Mouse (Mus musculus): ENCODE measurements around the gene Alx3.
A peak's percentile ranks its signal among the peaks of the same experiment; 100 is the strongest.

Alx3 gene

DNA sequence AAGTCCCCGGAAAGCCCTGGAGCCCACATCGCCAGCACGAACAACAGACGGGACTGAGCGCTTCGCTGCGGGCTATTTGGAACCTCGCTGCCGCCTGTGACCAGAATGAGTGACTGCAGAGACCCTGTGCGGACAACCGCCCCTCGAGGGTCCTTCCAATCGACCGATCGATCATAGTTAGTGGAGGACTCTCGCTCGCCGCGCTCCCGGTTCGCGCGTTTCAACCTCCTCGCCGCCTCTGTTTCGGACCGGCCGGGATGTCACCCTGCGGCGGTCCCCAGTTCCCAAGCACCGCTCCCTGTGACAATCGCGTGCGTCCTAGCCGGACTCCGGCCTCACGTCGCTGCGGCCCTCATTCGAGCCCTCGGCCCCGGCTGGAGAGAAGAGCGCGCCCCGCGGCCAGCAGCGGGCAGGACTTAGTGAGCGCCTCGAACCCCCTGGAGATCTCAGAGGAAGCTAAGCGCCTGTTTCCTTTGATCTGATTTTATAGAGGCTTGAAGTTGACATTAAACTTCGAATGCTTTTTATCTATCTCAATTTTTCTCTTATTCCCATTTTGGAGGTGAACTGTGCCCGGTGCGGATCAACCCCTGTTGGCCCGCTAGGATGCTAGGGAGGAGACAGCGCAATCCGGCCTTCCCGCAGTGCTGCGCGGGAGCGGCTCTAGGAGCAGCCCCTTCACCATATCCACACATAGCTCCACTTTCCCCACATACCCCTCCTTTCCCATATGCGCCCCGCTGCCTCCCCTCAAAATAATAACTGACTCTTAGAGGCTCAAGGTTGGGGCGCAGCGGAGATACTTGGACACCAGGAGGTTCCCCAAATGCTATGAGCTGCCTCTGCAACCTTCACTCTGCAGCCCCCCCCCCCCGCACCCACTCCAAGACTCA, 11.7 kb upstream of the Alx3 start:
- peak; percentile 16 for DNase-seq (ENCODE audit: low read depth, low spot score)

DNA sequence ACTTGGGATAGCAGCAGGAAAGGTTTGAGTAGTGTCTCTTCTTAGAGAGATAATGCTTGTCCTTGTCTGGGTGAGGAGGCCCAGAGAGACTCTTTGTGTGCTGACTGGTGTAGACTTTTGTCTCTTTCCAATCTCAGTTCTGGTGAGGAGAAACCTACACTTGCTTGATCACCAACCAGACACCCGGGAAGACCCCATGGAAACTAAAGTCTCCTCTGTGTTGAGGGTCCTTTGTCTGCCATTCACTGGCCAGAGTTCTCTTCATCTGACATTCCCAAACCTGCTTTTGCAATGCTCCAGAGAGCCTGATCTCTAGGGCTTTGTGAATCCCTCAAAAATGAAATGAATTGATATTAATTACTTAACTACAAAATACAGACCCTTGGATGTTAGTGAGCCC, 10.9 kb upstream of the Alx3 start:
- DNase-seq (ENCODE audit: low read depth, low spot score), result no peak

DNA sequence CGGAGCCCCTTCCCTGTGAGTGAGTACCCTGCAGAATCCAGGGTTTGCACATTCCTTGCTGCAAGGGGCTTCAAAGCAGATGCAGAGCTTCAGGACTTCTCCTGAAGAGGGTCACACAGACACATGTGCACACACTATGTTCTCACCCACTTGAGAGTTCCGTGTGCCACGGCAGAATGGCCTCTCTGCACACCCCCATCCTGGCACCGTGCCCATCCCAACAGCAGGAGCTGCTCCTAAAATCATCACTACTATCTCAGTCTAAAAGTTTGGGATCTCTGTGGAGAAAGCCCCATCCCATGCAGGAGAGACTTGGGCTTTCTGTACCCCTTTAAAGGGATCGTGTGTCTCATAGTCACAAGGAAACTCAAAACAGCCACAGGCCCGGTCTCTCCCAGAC, 8.3 kb upstream of the Alx3 start:
- DNase-seq (ENCODE audit: low read depth, low spot score), result no peak

DNA sequence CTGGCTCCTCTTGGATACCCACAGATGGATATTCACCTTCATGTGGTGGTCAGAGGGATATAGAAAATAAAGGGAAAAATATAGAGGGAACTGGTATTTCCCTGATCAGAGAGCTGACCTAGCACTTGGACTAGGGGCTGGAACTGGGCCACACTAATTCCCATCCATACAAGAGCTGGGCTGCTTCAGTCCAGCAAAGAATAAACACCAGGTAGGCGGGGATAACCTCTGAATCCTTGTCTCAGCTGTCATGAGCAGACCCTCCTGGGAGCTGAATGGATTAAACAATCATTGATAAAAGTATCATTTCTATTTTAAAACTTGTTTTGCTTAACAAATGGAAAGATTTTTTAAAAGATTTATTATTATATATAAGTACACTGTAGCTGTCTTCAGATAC, 3.2 kb upstream of the Alx3 start:
- DNase-seq (ENCODE audit: low read depth, low spot score), result no peak

DNA sequence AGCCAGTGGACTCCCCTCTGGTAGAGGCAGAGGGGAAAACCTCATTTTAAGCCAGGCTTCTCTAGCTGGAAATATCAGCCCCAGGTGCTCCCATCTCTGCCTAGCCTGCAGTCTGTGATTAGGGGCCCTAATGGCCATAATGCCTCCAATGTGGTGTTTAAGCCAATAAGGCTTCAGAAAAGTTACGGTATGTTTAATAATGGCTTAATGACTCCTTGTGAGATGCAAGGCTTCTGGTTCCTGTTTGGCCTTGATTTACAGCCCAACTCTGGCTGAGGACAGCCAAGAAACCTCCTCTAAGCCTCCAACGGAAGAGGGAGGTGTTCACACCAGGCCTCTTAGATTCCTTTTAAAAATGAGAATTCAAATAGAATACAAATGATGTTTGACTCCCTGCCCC, 1.2 kb upstream of the Alx3 start:
- no peak for DNase-seq (ENCODE audit: low read depth, low spot score)

DNA sequence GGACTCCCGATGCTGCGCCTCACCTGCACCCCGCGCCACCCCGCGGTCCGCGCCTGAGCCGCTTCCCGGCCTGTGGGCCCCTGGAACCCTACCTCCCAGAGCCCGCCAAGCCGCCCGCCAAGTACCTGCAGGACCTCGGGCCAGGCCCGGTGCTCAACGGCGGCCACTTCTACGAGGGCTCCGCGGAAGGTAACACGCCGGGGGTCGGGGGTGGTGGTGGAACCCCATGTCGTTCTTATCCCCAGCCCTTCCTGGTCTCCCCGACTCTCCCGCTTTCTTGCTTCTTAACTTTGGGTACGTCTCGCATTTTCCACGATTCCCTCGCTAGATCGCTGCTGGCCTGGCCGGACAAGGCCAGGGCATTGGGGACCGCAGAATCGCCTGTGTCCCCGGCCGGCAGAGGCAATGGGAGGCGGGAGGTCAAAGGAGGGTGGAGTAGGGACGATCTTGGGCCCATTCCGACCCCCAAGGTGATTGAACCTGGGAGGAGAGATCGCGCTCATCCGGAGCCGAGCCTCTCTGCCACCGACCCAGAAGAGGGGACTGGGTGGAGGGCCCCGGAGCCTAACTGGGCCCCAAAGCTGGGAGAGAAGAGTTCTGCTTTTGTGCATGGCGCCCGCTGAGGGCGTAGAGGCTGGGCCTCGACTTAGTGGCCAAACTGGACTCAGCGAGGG, 570 bp downstream of the Alx3 start:
- DNase-seq (ENCODE audit: low read depth, low spot score), result peak; percentile 9

GRCm38 (mm10) chr3:107595938-107596461, 1.2 kb downstream of the Alx3 start:
- DNase-seq (ENCODE audit: low read depth, low spot score), result peak; percentile 35

- DNase-seq (ENCODE audit: low read depth, low spot score), result peak; percentile 16
Observed at GRCm38 (mm10) chr3:107596559-107596958, 1.7 kb downstream of the Alx3 start.

- no peak for DNase-seq (ENCODE audit: low read depth, low spot score)
Observed at GRCm38 (mm10) chr3:107597134-107597533, 2.3 kb downstream of the Alx3 start.

DNA sequence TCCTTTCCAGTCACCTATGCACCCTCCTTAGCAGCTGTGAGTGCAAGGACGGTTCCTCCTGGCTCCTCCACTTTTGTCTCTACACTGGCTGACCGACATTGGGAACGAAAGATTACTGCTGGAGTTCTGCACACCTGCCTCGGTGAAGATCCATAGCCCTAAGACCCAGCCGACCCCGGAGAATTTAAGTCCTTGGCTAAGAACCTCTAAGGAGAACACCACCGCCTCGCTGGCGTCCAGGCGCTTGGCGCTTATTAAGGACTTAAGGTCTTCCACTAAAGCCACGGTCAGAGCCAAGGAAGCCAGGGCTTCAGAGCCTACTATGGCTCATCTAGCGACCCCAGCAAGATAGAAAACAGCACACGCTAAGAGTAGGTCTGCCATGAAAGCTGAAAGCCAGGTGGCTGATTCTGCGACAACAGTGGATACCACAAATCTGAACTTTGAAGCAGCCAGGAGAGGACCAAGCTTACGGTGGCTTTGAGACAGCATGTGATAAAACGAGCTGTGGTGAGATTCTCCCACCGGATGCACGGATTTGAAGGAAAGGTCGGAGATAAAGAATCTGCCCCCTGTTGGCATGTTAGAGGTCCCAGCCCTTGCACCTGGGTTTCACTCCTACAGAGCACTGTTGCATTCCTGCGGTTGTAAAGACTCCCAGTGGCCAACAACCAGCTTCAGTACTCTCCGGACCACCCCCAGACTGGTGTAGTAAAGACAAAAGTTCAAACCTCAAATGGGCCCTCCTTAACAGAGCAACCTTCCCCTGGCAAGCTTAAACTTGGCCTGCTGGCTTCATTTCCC, 3.0 kb downstream of the Alx3 start:
- peak; percentile 44 for DNase-seq (ENCODE audit: low read depth, low spot score)

- DNase-seq (ENCODE audit: low read depth, low spot score), result no peak
Observed at GRCm38 (mm10) chr3:107600127-107600526, 5.3 kb downstream of the Alx3 start.

GRCm38 (mm10) chr3:107605304-107605703, 10.5 kb downstream of the Alx3 start:
- peak; percentile 78 for DNase-seq (ENCODE audit: low read depth, low spot score)

DNA sequence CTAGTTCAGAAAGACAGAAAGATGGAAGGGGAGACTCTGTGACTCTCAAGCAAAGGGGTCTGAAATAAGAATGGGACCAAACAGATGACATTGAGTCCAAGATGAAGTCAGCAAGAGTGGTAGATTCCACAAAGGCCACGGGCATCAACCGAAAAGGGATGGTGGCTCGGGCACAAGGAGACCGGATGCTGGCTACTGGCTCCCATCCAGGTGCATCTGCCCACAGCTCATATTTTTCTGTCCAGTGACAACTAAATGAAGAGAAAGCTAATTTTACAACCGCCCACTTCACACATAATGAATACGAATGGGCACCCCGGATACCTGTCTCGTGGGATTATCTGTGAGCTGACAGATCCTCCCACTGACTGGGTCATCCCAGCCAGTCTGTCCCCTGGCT, 12.4 kb downstream of the Alx3 start:
- no peak for DNase-seq (ENCODE audit: low read depth, low spot score)

- DNase-seq (ENCODE audit: low read depth, low spot score), result no peak
Observed at GRCm38 (mm10) chr3:107608808-107609207, 14.0 kb downstream of the Alx3 start.

DNA sequence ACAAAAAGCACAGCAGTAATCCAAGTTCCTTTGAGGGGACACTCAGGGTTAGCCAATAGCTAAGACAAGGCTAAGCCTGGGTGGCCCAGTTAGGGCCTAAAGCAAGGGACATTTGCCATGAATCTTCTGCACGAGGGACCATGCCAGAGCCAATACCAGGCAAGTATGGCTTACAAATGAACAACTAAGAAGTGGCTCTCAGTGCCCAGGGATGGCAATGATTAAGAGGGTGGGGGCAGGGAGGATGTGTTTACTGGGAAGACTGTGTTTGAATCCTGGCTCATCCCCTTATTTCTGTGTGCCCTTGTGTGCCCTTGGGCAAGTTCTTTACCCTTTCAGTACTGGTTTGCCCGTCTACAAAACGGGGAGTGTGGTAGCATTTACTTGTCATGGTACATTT, 14.5 kb downstream of the Alx3 start:
- no peak for DNase-seq (ENCODE audit: low read depth, low spot score)

DNA sequence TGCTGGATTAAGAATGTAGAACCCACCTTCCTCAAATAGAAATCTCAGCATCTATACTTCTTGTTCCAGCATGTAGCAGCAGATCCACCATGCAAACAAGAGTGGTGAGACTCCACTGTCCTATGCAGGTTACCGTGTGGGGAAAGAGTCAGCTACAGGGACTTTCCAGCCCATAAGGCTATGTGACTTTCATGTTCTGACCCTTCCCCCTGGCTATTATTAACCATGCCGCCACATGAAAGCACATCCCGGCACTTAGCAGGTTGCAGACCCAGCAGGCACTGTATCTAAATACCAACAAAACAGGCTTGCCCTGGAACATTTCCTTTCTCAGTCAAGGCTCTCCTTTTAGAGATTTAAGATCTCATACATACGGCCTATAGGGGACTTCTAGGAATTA, 16.6 kb downstream of the Alx3 start:
- no peak for DNase-seq (ENCODE audit: low read depth, low spot score)

- DNase-seq (ENCODE audit: low read depth, low spot score), result peak; percentile 61
Observed at GRCm38 (mm10) chr3:107612902-107613525, 18.2 kb downstream of the Alx3 start.

- DNase-seq (ENCODE audit: low read depth, low spot score), result no peak
Observed at GRCm38 (mm10) chr3:107617800-107618199, 23.0 kb downstream of the Alx3 start.

DNA sequence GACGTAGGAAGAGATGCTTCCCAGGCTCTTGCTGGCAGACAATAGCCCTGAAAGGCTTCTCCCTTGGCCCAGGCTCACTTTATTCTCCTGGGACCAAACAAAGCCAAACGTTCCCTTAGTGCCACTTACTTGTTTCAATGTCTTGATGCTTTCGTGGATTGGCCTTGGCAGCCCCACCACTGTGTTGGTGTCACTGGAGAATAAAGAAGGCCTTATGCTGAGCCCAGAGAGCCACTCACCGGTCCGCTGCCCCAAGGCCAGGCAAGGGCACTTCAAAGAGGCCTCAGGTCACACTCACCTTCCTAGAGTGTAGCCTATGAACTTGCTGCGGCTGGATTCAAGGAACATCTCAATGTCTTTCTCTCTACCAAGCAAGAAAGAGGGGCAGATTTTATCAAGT, 25.1 kb downstream of the Alx3 start:
- DNase-seq (ENCODE audit: low read depth, low spot score), result no peak

DNA sequence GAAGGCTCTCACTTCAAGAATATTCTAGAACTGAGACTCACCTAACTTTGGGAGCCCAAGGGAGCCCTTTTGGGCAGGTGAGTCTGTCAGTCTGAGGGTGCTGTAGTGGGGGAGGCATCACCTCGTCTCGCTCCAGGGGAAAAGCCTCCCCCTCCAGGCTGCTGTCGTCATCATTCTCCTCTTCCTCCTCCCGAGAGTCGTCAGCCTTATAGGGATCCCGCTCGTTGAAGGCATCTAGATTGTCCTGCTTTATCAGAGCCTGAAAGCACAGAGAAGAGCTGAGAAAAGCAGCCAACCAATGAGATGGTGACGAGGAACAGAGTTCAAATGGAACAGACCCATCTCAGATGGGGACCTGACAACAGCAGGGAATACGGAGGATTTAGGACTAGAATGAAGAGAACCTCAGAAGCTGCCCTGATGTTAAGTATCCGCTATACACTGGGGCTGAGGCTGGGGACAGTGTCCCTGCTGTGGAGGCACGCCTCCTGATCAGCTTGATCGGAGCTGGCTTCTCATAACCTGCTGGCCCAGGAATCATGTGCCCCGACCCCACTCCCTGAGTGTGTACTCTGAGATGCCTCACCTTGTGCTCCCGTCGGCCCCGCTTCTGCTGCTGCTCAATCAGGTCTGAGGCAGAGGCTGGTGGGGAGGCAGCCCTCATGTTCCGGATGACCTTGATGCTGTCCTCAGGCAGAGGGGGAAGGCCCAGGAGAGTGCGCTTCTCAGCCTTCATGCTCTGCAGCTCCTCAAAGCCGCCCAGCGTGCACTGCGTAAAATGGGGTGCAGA, 26.6 kb downstream of the Alx3 start:
- no peak for DNase-seq (ENCODE audit: low read depth, low spot score)

- no peak for DNase-seq (ENCODE audit: low read depth, low spot score)
Observed at GRCm38 (mm10) chr3:107622537-107622936, 27.7 kb downstream of the Alx3 start.
